Mouse (Mus musculus) induced T-regulatory cell, adult 2 months (primary cell): ENCODE data around the gene Rccd1.

Experiments used
- DNase-seq: peaks from one replicate; pipeline ENCODE4 v3.0.0-alpha.2; 2012; ENCODE audit warnings: low read depth

Rccd1 gene

GRCm38 (mm10) chr7:80299568-80299967 is 24.7 kb downstream of the Rccd1 start:
- peak; percentile 74 for DNase-seq

GRCm38 (mm10) chr7:80298754-80299153 is 25.5 kb downstream of the Rccd1 start:
- peak; percentile 57 for DNase-seq

GRCm38 (mm10) chr7:80297041-80297440 is 27.2 kb downstream of the Rccd1 start:
- DNase-seq: no peak

- no peak for DNase-seq
Measured at GRCm38 (mm10) chr7:80296462-80296861, 27.8 kb downstream of the Rccd1 start.

- DNase-seq: no peak
Measured at GRCm38 (mm10) chr7:80294764-80295648, 29.2 kb downstream of the Rccd1 start.

- peak; percentile 99 for DNase-seq
Measured at GRCm38 (mm10) chr7:80294062-80294763, 30.0 kb downstream of the Rccd1 start, which contains the start of gene Prc1. Gene Prc1 (plus strand): TSS chr7:80294450.

- DNase-seq: no peak
Measured at GRCm38 (mm10) chr7:80287736-80288135, 36.5 kb downstream of the Rccd1 start.

GRCm38 (mm10) chr7:80285725-80286124 is 38.5 kb downstream of the Rccd1 start:
- DNase-seq: no peak

- DNase-seq: no peak
Measured at GRCm38 (mm10) chr7:80284391-80284790, 39.9 kb downstream of the Rccd1 start.

- DNase-seq: no peak
Measured at GRCm38 (mm10) chr7:80283226-80283918, 40.9 kb downstream of the Rccd1 start.

GRCm38 (mm10) chr7:80281646-80282045 is 42.6 kb downstream of the Rccd1 start:
- DNase-seq: no peak

GRCm38 (mm10) chr7:80280998-80281397 is 43.3 kb downstream of the Rccd1 start:
- DNase-seq: no peak

GRCm38 (mm10) chr7:80280032-80280431 is 44.2 kb downstream of the Rccd1 start:
- DNase-seq: no peak

GRCm38 (mm10) chr7:80276374-80276773 is 47.9 kb downstream of the Rccd1 start:
- DNase-seq: no peak

GRCm38 (mm10) chr7:80273456-80273855 is 50.8 kb downstream of the Rccd1 start:
- no peak for DNase-seq

GRCm38 (mm10) chr7:80269751-80270255 is 54.5 kb downstream of the Rccd1 start:
- DNase-seq: no peak

- peak; percentile 99 for DNase-seq
Measured at GRCm38 (mm10) chr7:80268897-80269750, 55.1 kb downstream of the Rccd1 start, which contains the start of gene Vps33b. Gene Vps33b (plus strand): TSS chr7:80269649.

GRCm38 (mm10) chr7:80267764-80268163 is 56.5 kb downstream of the Rccd1 start:
- no peak for DNase-seq

GRCm38 (mm10) chr7:80264606-80265005 is 59.6 kb downstream of the Rccd1 start:
- DNase-seq: no peak

GRCm38 (mm10) chr7:80261372-80261990 is 62.8 kb downstream of the Rccd1 start:
- no peak for DNase-seq
